ENCODE assay signal across 15 mouse cellular contexts in genomic region chr11:119164375-119164774, GRCm38 (mm10).
"Had no signal": no experiment of that assay in that cellular context is flagged by ENCODE, and none has a peak within 500 bp of the region (broad histone marks: within the 10 kb centered on the region; RNA-seq: fewer than 3 reads in every experiment).

No protein-coding gene starts in this region.

- H3K4me2 ChIP-seq: limb, embryonic 12.5 days; liver, embryonic 13.5 days; neural tube, embryonic 12.5 days had no signal

- H3K27ac ChIP-seq: liver, embryonic 13.5 days; macrophage; neural tube, embryonic 12.5 days had no signal

- H3K4me3 ChIP-seq: limb, embryonic 12.5 days; liver, embryonic 13.5 days; neural tube, embryonic 12.5 days had no signal

- H3K9me3 ChIP-seq: limb, embryonic 12.5 days; liver, embryonic 13.5 days; neural tube, embryonic 12.5 days had no signal

- H3K27me3 ChIP-seq: limb, embryonic 12.5 days; liver, embryonic 13.5 days; neural tube, embryonic 12.5 days had no signal

- H3K36me3 ChIP-seq: liver, embryonic 13.5 days; neural tube, embryonic 12.5 days had no signal

- H3K9ac ChIP-seq: limb, embryonic 12.5 days; liver, embryonic 13.5 days; liver, postnatal 0 days; neural tube, embryonic 12.5 days had no signal

- DNase-seq: kidney, adult 8-10 months; kidney, postnatal 25 days; liver; liver, embryonic 13.5 days; liver, postnatal 0 days; lung, postnatal 10 days; midbrain, embryonic 14.5 days; retina, postnatal 1 day; right cerebral cortex, postnatal 4 days; spleen, adult 18-20 months; thymus, postnatal 36 days had no signal

- ATAC-seq: intestine, postnatal 0 days; liver, postnatal 0 days had no signal
